Mouse (Mus musculus): ENCODE results near the gene Vmn1r127. TPM values are rescaled to one million over a fixed set of nuclear protein-coding genes. Genes with fewer than 3 reads are reported as not detected.
"Not testable (repeated sequence)": the region's sequence is repeated elsewhere in the genome, so short reads cannot be mapped to it uniquely, and the experiment has no call there.

Vmn1r127 gene
- total RNA-seq (2017): not detected in 2 replicates

- ATAC-seq (ENCODE audit: extremely low read depth, insufficient number of reproducible peaks, low FRiP score, poor library complexity, severe bottlenecking): not testable (repeated sequence)
Observed at GRCm38 (mm10) chr7:21319761-21320160, at the start of gene Vmn1r127. Gene Vmn1r127 (minus strand): TSS chr7:21319861.

GRCm38 (mm10) chr7:21361191-21361590, 41.5 kb upstream of the Vmn1r127 start, which contains the start of gene Vmn1r129:
Gene Vmn1r129 (minus strand): TSS chr7:21361291.
- not testable (repeated sequence) for ATAC-seq (ENCODE audit: extremely low read depth, insufficient number of reproducible peaks, low FRiP score, poor library complexity, severe bottlenecking)

GRCm38 (mm10) chr7:21349073-21349472, 29.4 kb upstream of the Vmn1r127 start, which contains the start of gene Vmn1r128:
Gene Vmn1r128 (plus strand): TSS chr7:21349373.
- not testable (repeated sequence) for ATAC-seq (ENCODE audit: extremely low read depth, insufficient number of reproducible peaks, low FRiP score, poor library complexity, severe bottlenecking)

- not testable (repeated sequence) for ATAC-seq (ENCODE audit: extremely low read depth, insufficient number of reproducible peaks, low FRiP score, poor library complexity, severe bottlenecking)
Observed at GRCm38 (mm10) chr7:21301367-21301766, 18.3 kb downstream of the Vmn1r127 start, which contains the start of gene Vmn1r126. Gene Vmn1r126 (minus strand): TSS chr7:21301467.

GRCm38 (mm10) chr7:21271879-21272278, 47.8 kb downstream of the Vmn1r127 start, which contains the start of gene Vmn1r125:
Gene Vmn1r125 (plus strand): TSS chr7:21272179.
- not testable (repeated sequence) for ATAC-seq (ENCODE audit: extremely low read depth, insufficient number of reproducible peaks, low FRiP score, poor library complexity, severe bottlenecking)

Other genes with a start within 250 kb of the Vmn1r127 start
- 0.93 TPM in 1 of 2 replicates, not detected in the other for gene Vmn1r121, start 221.3 kb downstream of the Vmn1r127 start, total RNA-seq (2017)
- gene Vmn1r122, start 185.7 kb downstream of the Vmn1r127 start, total RNA-seq (2017): not detected in 2 replicates
- gene Vmn1r123, start 157.7 kb downstream of the Vmn1r127 start, total RNA-seq (2017): not detected in 2 replicates
- not detected in 2 replicates for gene Gm5157, start 129.4 kb downstream of the Vmn1r127 start, total RNA-seq (2017)
- gene Vmn1r124, start 59.2 kb downstream of the Vmn1r127 start, total RNA-seq (2017): not detected in 2 replicates
- gene Vmn1r125, start 47.7 kb downstream of the Vmn1r127 start, total RNA-seq (2017): not detected in 2 replicates
- gene Vmn1r126, start 18.4 kb downstream of the Vmn1r127 start, total RNA-seq (2017): not detected in 2 replicates
- gene Vmn1r128, start 29.5 kb upstream of the Vmn1r127 start, total RNA-seq (2017): not detected in 2 replicates
- not detected in 2 replicates for gene Vmn1r129, start 41.4 kb upstream of the Vmn1r127 start, total RNA-seq (2017)
- gene Gm6882, start 112.9 kb upstream of the Vmn1r127 start, total RNA-seq (2017): not detected in 2 replicates
- gene Vmn1r130, start 191.9 kb upstream of the Vmn1r127 start, total RNA-seq (2017): not detected in 2 replicates
- not detected in 2 replicates for gene Vmn1r131, start 226.2 kb upstream of the Vmn1r127 start, total RNA-seq (2017)

Measured in neutrophil, adult 5-6 weeks (primary cell).